Mouse (Mus musculus): ENCODE data around the gene Mindy2.
"Not testable (repeated sequence)": the region's sequence is repeated elsewhere in the genome, so short reads cannot be mapped to it uniquely, and the experiment has no call there.

Gene Mindy2

GRCm38 (mm10) chr9:70578123-70578522 lies 78.9 kb downstream of the Mindy2 start:
- no peak for DNase-seq

- no peak for DNase-seq
Measured at GRCm38 (mm10) chr9:70570351-70570750, 86.6 kb downstream of the Mindy2 start.

GRCm38 (mm10) chr9:70567651-70568050 lies 89.3 kb downstream of the Mindy2 start:
- DNase-seq = no peak

GRCm38 (mm10) chr9:70562825-70563224 lies 94.1 kb downstream of the Mindy2 start:
- no peak for DNase-seq

- DNase-seq = no peak
Measured at GRCm38 (mm10) chr9:70556796-70557195, 100.2 kb downstream of the Mindy2 start.

GRCm38 (mm10) chr9:70555431-70555830 lies 101.5 kb downstream of the Mindy2 start:
- DNase-seq = no peak

GRCm38 (mm10) chr9:70552233-70552632 lies 104.7 kb downstream of the Mindy2 start:
- not testable (repeated sequence) for DNase-seq

GRCm38 (mm10) chr9:70551524-70551923 lies 105.5 kb downstream of the Mindy2 start:
- DNase-seq = no peak

All from kidney, postnatal 10 days (tissue).